Comparison of ENCODE assay signal across 9 mouse cellular contexts in the genomic region with DNA sequence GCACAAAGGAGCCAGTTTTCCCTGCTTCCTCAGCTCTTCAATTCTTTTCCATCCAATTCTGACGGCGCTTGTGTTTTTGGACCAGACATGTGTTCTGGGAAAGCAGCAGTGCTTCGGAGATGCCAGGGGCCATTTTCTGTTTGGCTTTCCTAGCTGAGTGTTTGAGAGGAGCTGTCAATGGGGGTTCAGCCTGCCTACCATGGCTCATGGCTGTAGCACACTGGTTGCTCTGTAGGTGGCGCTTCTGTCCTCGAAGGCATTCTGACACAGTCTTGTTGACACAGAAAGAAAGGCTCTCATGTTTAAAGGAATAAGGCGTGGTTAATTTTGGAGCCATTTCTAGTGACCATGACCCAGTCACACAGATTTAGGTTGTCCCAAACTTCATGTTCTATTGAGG. TPM values are rescaled to one million over a fixed set of nuclear protein-coding genes. Genes with fewer than 3 reads are reported as not detected.
DNase-seq lines count a peak whose midpoint lies in the region; ATAC-seq and TF ChIP-seq lines count a peak whose summit lies in the region.
"Had no signal": no experiment of that assay in that cellular context is flagged by ENCODE, and none has a peak within 500 bp of the region (broad histone marks: within the 10 kb centered on the region; RNA-seq: fewer than 3 reads in every experiment).

No protein-coding gene starts in this region.

- WGBS in heart, postnatal 0 days = 66% methylated on average over 6 of the region's 6 CpGs
- WGBS in heart, embryonic 12.5 days = 72% methylated on average over 6 of the region's 6 CpGs
- 65% methylated on average over 6 of the region's 6 CpGs for WGBS in liver, embryonic 14.5 days (ENCODE audit: insufficient replicate concordance)
- 71% methylated on average over 6 of the region's 6 CpGs for WGBS in embryonic facial prominence, embryonic 10.5 days

- CTCF ChIA-PET in Patski (lab: Charles Lee) = no interaction called here

- in situ Hi-C loops in Patski (cut with MboI; ENCODE audit: low pct_unique_long_range_greater_than_20kb) = no loop called here

- H3K4me1 ChIP-seq in heart, postnatal 0 days (ENCODE audit: control insufficient read depth, insufficient read depth) = peaks cover 4% of the 10 kb centered on the region
- H3K4me1 ChIP-seq in heart, embryonic 12.5 days (replicated peaks) = peaks cover 14% of the 10 kb centered on the region
- no peaks in the 10 kb centered on the region for H3K4me1 ChIP-seq in liver, embryonic 14.5 days (replicated peaks; ENCODE audit: control insufficient read depth in 2 of 2, insufficient read depth in 2 of 2, low read length in 1 of 2)
- H3K4me1 ChIP-seq in embryonic facial prominence, embryonic 10.5 days = no peaks in the 10 kb centered on the region
- H3K4me1 ChIP-seq: midbrain, embryonic 13.5 days had no signal

- H3K27ac ChIP-seq in heart, postnatal 0 days (ENCODE audit: low read depth) = no peak overlapping the region
- no peak overlapping the region for H3K27ac ChIP-seq in heart, embryonic 12.5 days (ENCODE audit: poor library complexity, severe bottlenecking)
- H3K27ac ChIP-seq in liver, embryonic 14.5 days = no peak overlapping the region
- H3K27ac ChIP-seq in embryonic facial prominence, embryonic 10.5 days (replicated peaks) = no peak overlapping the region
- H3K27ac ChIP-seq: midbrain, embryonic 13.5 days had no signal

- H3K27me3 ChIP-seq in heart, postnatal 0 days (ENCODE audit: control insufficient read depth, insufficient read depth, low read length) = no peaks in the 10 kb centered on the region
- H3K27me3 ChIP-seq in heart, embryonic 12.5 days (replicated peaks) = no peaks in the 10 kb centered on the region
- H3K27me3 ChIP-seq in Patski = no peaks in the 10 kb centered on the region
- no peaks in the 10 kb centered on the region for H3K27me3 ChIP-seq in liver, embryonic 14.5 days (ENCODE audit: control insufficient read depth, insufficient read depth, low read length)
- no peaks in the 10 kb centered on the region for H3K27me3 ChIP-seq in embryonic facial prominence, embryonic 10.5 days (replicated peaks; ENCODE audit: low read depth, poor library complexity, severe bottlenecking)
- H3K27me3 ChIP-seq: midbrain, embryonic 13.5 days had no signal

- no peak overlapping the region for H3K9ac ChIP-seq in heart, postnatal 0 days (replicated peaks; ENCODE audit: low read depth, low read length)
- no peak overlapping the region for H3K9ac ChIP-seq in heart, embryonic 12.5 days
- no peak overlapping the region for H3K9ac ChIP-seq in liver, embryonic 14.5 days (replicated peaks)
- H3K9ac ChIP-seq: midbrain, embryonic 13.5 days had no signal

- H3K36me3 ChIP-seq in heart, postnatal 0 days (replicated peaks; ENCODE audit: control insufficient read depth, insufficient read depth, low read length) = no peaks in the 10 kb centered on the region
- H3K36me3 ChIP-seq in heart, embryonic 12.5 days = no peaks in the 10 kb centered on the region
- no peaks in the 10 kb centered on the region for H3K36me3 ChIP-seq in liver, embryonic 14.5 days (replicated peaks; ENCODE audit: control insufficient read depth, insufficient read depth, low read depth)
- H3K36me3 ChIP-seq in embryonic facial prominence, embryonic 10.5 days (replicated peaks) = no peaks in the 10 kb centered on the region
- H3K36me3 ChIP-seq: midbrain, embryonic 13.5 days had no signal

- no peaks in the 10 kb centered on the region for H3K9me3 ChIP-seq in heart, postnatal 0 days (replicated peaks; ENCODE audit: control insufficient read depth, low read length)
- H3K9me3 ChIP-seq in heart, embryonic 12.5 days (replicated peaks) = no peaks in the 10 kb centered on the region; the same call in 1 of the 2 replicates
- H3K9me3 ChIP-seq in liver, embryonic 14.5 days (ENCODE audit: control insufficient read depth, low read length) = no peaks in the 10 kb centered on the region
- no peaks in the 10 kb centered on the region for H3K9me3 ChIP-seq in embryonic facial prominence, embryonic 10.5 days
- H3K9me3 ChIP-seq: midbrain, embryonic 13.5 days had no signal

- H3K4me2 ChIP-seq in heart, postnatal 0 days (ENCODE audit: low read depth, low read length) = no peak overlapping the region
- no peak overlapping the region for H3K4me2 ChIP-seq in heart, embryonic 12.5 days
- no peak overlapping the region for H3K4me2 ChIP-seq in liver, embryonic 14.5 days (ENCODE audit: low read depth)
- H3K4me2 ChIP-seq: midbrain, embryonic 13.5 days had no signal

- peak; percentile 26; the same call in 1 of the 2 replicates for TF ChIP-seq CTCF in heart, postnatal 0 days (IDR thresholded peaks at IDR 0.05; ENCODE audit: low read depth)
- TF ChIP-seq CTCF in Patski (IDR thresholded peaks at IDR 0.05) = peak; percentile 16
- TF ChIP-seq CTCF in liver, embryonic 14.5 days (IDR thresholded peaks at IDR 0.05; ENCODE audit: low read depth) = 0 out of 2 replicates have a peak, but pooled peaks have one; percentile 27

- no peak for TF ChIP-seq EP300 in heart, postnatal 0 days (IDR thresholded peaks at IDR 0.05; ENCODE audit: low read depth)
- no peak for TF ChIP-seq EP300 in liver, embryonic 14.5 days (IDR thresholded peaks at IDR 0.05; ENCODE audit: low read depth)

- POLR2A ChIA-PET in Patski (lab: Charles Lee) = no interaction called here

- H3K4me3 ChIP-seq in heart, postnatal 0 days (ENCODE audit: low read depth, low read length) = no peak overlapping the region
- no peak overlapping the region for H3K4me3 ChIP-seq in heart, embryonic 12.5 days
- H3K4me3 ChIP-seq in liver, embryonic 14.5 days (ENCODE audit: insufficient read depth in 1 of 2, low read depth in 2 of 2, low read length in 2 of 2) = no peak overlapping the region
- H3K4me3 ChIP-seq in embryonic facial prominence, embryonic 10.5 days = no peak overlapping the region
- H3K4me3 ChIP-seq: midbrain, embryonic 13.5 days had no signal

- no peak for ATAC-seq in heart, postnatal 0 days (ENCODE audit: insufficient read depth, low read depth)
- no peak for ATAC-seq in heart, embryonic 12.5 days (ENCODE audit: insufficient number of reproducible peaks, low FRiP score)
- ATAC-seq in Patski = no peak
- ATAC-seq in liver, embryonic 14.5 days (ENCODE audit: insufficient read depth) = no peak
- no peak for ATAC-seq in granulocyte monocyte progenitor cell, adult 5-6 weeks (replicated peaks; ENCODE audit: poor library complexity, severe bottlenecking)
- ATAC-seq: midbrain, embryonic 13.5 days had no signal

- DNase-seq in heart, postnatal 0 days (ENCODE audit: low spot score) = no peak
- peak; percentile 57 for DNase-seq in A20 (ENCODE audit: low read depth, low spot score)
- no peak for DNase-seq in Patski (ENCODE audit: low read depth, low spot score)
- no peak for DNase-seq in liver, embryonic 14.5 days (ENCODE audit: low read depth in 3 of 3, low spot score in 3 of 3)
- no peak for DNase-seq in embryonic facial prominence, embryonic 10.5 days (ENCODE audit: low spot score)
- DNase-seq in frontal cortex, postnatal 36 days (ENCODE audit: low spot score in 2 of 2) = no peak

RNA-seq across cellular contexts. Expression of a gene that starts 45.9 kb away (rescaled TPM):
- total RNA-seq in heart, postnatal 0 days (2014; rRNA removed; ENCODE audit: low replicate concordance) = 0.19 and 2.6 TPM in 2 replicates
- 0.74 and 1.1 TPM in 2 replicates for polyA plus RNA-seq in heart, postnatal 0 days (2015; fragmentation: Nextera tagmentation; extraction: Ambion mirVana)
- polyA plus RNA-seq in heart, embryonic 12.5 days (2016; fragmentation: Nextera tagmentation; extraction: Ambion mirVana) = 0.45 and 0.46 TPM in 2 replicates
- polyA plus RNA-seq in Patski (2021) = 0.05 TPM
- not detected in 2 replicates for polyA plus RNA-seq in liver, embryonic 14.5 days (2012; rRNA removed)
- polyA plus RNA-seq in liver, embryonic 14.5 days (2014; fragmentation: Nextera tagmentation; extraction: Ambion mirVana) = 0.23 and 0.38 TPM in 2 replicates
- polyA plus RNA-seq in embryonic facial prominence, embryonic 10.5 days (2016; fragmentation: Nextera tagmentation; extraction: Ambion mirVana) = 0.35 and 0.43 TPM in 2 replicates
- total RNA-seq in granulocyte monocyte progenitor cell, adult 5-6 weeks (2014; fragmentation: Nextera tagmentation) = not detected in 2 replicates
- 0.82 TPM in 1 of 2 replicates, not detected in the other for total RNA-seq in granulocyte monocyte progenitor cell, adult 5-6 weeks (2017)
